Mouse (Mus musculus) ovary, postnatal 10 days (tissue): ENCODE measurements around the gene Anxa4.

Experiments
- DNase-seq: peaks from one replicate; pipeline ENCODE4 v3.0.0; 2022; ENCODE audit warnings: low spot score

Gene Anxa4

DNA sequence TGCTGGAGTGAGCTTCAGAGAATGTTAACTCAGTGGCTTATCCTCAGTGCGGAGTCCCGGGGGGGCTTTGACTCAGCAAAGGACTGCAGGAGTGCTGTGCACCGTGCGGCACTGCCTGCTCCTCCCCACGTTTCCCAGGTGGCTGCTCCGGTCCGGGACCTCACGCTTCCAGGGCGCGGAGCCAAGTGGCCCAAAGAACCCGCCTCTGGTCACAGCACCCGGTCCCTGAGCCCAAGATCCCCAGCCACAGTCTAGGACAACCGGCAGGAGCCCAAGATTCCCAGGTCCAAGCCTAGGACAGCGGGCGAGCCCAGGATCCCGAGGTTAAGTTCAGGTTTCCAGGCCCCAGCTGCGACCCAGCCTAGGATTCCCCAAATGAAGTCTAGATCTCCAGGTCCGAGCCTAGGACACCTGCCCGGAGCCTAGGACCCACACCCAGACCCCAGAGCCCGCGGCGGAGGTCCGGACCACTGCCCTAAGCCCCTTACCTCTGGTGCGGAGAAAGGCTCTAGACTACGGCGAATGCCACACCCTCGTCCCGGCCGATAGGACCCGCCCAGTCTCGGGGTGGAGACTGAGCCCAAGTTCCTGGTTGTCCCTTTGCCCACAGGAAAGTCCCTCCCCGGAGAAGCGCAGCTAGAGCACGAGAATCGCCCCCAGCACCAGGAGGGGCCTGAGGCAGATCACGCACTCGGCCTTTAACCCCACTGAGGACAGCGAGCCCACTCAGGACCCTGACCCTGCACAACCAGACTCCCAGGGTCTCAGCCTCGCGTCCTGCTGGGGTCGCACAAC, at the start of gene Anxa4:
Gene Anxa4 (minus strand): TSS at position 564 of the 795 bp plus-strand sequence.
- peak; percentile 57 for DNase-seq

DNA sequence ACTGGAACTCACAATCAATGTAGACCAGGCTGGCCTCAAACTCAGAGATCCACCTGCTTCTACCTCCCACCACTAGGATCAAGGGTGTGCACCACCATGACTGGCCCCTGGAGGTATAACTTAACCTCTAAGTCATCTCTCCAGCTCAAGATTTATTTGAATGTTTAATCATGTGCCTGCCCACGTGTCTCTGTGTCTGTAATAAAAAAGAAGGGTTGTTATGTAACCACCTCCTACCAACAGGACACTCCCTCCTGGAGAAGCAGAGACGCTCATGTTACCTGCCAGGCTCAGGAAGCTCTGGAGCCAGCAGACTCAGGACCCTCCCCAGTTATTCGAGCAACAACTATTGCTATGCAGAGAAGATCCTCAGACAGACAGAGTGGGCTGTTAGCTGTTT, 48.6 kb upstream of the Anxa4 start:
- no peak for DNase-seq

DNA sequence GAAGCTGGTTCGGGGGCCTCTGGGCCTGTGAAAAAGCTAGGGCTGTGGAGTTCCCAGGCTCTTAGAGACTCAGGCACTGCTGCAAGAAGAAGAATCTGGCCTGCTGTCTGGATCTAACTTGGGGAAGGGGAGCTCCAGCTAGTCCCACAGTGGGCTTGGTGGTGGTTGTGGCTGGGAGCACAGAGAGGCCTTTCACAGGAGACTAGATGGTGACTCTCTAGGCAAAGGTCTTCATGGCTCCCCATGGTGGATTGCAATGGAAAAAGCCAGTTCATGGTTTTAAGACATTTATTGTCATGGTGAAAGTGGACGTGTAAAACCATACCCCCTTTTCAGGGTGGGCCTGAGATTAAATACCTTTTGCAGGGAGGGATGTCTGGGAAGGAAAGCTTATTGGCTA, 45.7 kb upstream of the Anxa4 start:
- no peak for DNase-seq

- DNase-seq: no peak
Measured at GRCm38 (mm10) chr6:86832802-86833502, 39.6 kb upstream of the Anxa4 start.

- no peak for DNase-seq
Measured at GRCm38 (mm10) chr6:86830738-86831500, 37.5 kb upstream of the Anxa4 start.

- no peak for DNase-seq
Measured at GRCm38 (mm10) chr6:86829768-86830167, 36.4 kb upstream of the Anxa4 start.

GRCm38 (mm10) chr6:86827432-86827831, 34.0 kb upstream of the Anxa4 start:
- DNase-seq: no peak

GRCm38 (mm10) chr6:86824401-86824800, 31.0 kb upstream of the Anxa4 start:
- DNase-seq: no peak

DNA sequence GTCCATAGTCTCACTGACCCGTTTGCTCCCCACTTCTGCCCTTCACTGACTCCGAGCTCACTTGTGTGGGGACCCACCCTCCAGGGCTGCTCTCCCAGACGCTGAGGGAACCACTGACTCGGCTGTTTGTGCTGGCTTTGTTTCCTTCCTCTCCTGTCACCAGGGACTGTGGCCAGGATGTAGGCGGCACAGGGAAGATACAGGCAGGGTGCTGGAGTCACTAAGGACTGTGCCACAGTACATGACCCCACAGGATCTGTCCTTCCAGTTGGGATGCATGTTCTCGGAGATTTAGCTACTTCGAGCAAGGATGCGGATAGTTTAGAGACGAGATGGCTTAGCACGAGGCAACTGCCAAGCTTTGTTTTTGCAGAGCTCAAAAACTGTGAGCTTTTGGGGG, 30.4 kb upstream of the Anxa4 start:
- DNase-seq: no peak

DNA sequence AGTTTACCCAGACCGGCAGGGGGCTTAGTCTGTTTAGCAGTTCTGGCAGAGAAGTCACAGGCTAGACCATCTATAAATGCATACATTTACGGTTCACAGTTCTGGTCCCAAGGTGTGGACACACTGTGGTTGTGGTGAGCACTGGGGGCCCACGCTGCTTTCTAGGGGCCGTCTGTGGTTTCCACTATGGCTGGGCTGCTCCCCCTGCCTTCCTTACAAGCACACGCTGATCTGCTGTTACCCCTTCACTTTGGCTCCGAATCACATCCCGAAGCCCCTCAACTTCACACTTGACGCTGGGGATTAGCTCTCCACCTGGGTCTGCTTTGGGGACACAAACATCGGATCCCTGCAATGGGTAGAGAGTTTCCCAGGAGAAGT, 29.7 kb upstream of the Anxa4 start:
- no peak for DNase-seq

- no peak for DNase-seq
Measured at GRCm38 (mm10) chr6:86822285-86823050, 29.1 kb upstream of the Anxa4 start.

GRCm38 (mm10) chr6:86820690-86821089, 27.3 kb upstream of the Anxa4 start:
- no peak for DNase-seq

- no peak for DNase-seq
Measured at GRCm38 (mm10) chr6:86819926-86820325, 26.5 kb upstream of the Anxa4 start.

GRCm38 (mm10) chr6:86818914-86819313, 25.5 kb upstream of the Anxa4 start:
- DNase-seq: no peak

GRCm38 (mm10) chr6:86816586-86816985, 23.2 kb upstream of the Anxa4 start:
- DNase-seq: no peak

DNA sequence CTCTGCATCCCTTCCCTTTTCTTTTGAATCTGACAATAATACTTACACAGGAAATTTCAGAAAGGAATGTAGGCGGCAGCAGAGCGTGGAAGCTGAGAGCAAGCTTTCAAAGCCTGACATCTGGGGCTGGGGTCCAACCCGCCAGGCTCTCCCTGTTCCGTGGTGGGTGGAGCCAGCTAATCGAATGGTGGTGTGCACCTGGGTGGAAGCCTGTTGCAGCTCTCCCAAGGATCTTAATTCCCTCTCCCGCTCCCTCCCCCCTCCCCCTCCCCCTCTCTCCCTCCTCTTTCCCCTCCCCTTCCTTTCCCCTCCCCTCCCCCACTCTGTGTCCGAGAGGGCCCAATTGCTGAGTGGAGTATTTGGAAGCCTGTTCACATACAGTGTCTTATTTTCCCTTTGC, 22.1 kb upstream of the Anxa4 start:
- no peak for DNase-seq

DNA sequence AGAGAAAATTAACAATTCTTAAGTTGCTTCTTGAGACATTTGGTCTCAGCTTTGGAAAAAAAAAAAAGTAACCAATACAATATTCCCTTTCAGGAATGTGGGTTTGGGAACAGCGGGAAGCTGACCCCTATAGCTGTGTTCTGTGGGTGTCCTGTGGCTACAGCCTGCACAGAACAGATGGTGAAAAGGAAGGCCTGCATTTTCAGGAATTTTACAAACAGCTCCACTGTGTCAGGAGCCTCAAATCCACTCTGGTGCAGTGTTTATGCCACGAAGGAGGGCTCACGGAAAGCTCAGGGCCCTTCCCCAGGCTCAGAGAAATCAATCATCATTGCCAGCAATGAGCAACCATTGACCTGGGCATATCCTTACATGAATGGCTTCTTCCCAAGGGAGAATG, 21.5 kb upstream of the Anxa4 start:
- no peak for DNase-seq

DNA sequence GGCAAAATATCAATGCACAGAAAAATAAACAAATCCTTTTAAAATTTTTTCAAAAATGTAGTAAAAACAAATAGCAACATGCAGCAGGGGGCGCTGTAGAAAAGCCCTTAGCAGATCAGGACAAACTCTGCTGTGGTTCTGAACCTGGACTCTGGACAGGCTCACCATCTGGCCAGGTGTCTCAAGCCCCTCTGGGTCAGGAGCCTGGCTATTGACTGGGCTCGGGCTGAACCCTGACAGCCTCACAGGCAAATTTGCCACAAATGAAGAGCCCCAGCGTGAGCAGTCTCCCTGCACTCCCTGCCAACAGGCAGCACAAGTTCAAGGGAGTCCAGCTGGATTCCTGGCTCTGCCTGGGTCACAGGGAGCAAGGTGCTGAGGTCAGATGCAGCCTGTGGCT, 20.0 kb upstream of the Anxa4 start:
- DNase-seq: no peak

- no peak for DNase-seq
Measured at GRCm38 (mm10) chr6:86812919-86813318, 19.5 kb upstream of the Anxa4 start.

GRCm38 (mm10) chr6:86806455-86807086, 13.2 kb upstream of the Anxa4 start:
- DNase-seq: peak; percentile 42

DNA sequence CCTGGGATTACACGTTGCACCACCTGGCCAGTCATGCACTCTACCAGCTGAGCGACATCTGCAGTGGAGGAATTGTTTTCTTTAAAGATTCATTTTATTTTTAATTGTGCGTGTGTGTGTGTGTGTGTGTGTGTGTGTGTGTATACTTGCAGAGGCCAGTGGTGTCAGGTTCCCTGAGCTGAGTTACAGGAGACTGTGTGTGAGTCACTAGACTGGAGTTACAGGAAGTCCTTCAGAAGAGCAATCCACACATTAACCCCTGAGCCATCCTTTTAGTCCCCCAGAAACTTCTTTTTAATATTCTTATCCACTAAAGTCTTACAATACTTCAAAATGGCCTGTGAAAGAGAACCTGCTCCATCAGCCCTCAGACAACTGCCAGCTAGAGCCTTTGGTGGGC, 11.3 kb upstream of the Anxa4 start:
- no peak for DNase-seq

GRCm38 (mm10) chr6:86801431-86801830, 8.0 kb upstream of the Anxa4 start:
- no peak for DNase-seq
